Mouse (Mus musculus) testis, adult 2 months (tissue): ENCODE data around the gene Nr1h2.

Source experiments
- CTCF ChIP-seq: fragments of 200-500 bp; IDR thresholded peaks from 2 replicates; pipeline ENCODE4 v1.5.1; 2012; ENCODE audit warnings: low read depth, mild to moderate bottlenecking, inconsistent platforms, low read length, moderate library complexity; ENCODE audit not compliant: control insufficient read depth, insufficient read depth, insufficient replicate concordance
- POLR2A ChIP-seq: fragments of 200-500 bp; IDR thresholded peaks from 2 replicates; pipeline ENCODE4 v1.6.1; 2012; ENCODE audit warnings: low read depth, mild to moderate bottlenecking, inconsistent platforms, low read length, moderate library complexity; ENCODE audit not compliant: control insufficient read depth

- TF ChIP-seq POLR2A (no peak), CTCF (no peak)
These were observed 44.6 kb upstream of the Nr1h2 start for GRCm38 (mm10) chr7:44598336-44598735.
